Mouse (Mus musculus): ENCODE results near the gene Phldb2. TPM values are rescaled to one million over a fixed set of nuclear protein-coding genes. Genes with fewer than 3 reads are reported as not detected.

The Phldb2 gene
- polyA plus RNA-seq, 1 experiment, result 33.0 TPM

DNA sequence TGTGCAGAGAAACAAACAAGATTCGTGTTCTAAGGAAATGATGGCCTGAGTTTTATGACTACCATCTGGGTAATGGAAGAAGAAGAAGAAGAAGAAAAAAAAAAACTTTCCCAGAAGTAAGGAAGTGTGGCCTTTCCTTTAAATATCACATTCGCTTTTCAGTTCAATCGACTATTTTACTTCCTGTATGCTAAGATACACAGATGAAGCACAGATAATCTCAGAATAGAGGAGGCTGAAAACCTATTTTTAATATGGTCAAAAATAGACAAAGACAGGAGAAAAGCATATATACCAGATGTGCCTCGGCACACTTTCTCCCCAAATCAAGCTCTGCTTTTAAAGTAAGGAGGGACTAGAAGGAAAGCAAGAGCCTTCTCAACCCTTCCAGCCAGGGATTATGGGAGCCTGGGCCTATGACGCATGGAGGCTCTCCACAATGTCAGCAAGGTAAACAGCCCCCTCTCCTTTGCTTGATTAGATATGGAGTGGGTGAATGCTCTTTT lies 158.2 kb downstream of the Phldb2 start:
- H3K79me3 ChIP-seq (ENCODE audit: low read depth), result no peaks in the 10 kb centered on the region
- no peaks in the 10 kb centered on the region for H3K79me2 ChIP-seq (ENCODE audit: control insufficient read depth, insufficient read depth)
- H3K36me3 ChIP-seq (ENCODE audit: control insufficient read depth, insufficient read depth), result peaks cover 51% of the 10 kb centered on the region
- H3K27me3 ChIP-seq (ENCODE audit: control insufficient read depth, insufficient read depth, insufficient read length), result no peaks in the 10 kb centered on the region
- H3ac ChIP-seq (ENCODE audit: control insufficient read depth, insufficient read length, low read depth), result no peak overlapping the region
- no peak overlapping the region for H3K4me3 ChIP-seq (ENCODE audit: insufficient read depth, poor library complexity, severe bottlenecking)
- TF ChIP-seq MYOD1 (IDR thresholded peaks at IDR 0.05; ENCODE audit: control insufficient read depth, insufficient read length, low read depth) (no peak), MAX (IDR thresholded peaks at IDR 0.05) (no peak), FOSL1 (IDR thresholded peaks at IDR 0.05; ENCODE audit: insufficient read depth, low read length, poor library complexity, severe bottlenecking) (no peak), USF1 (IDR thresholded peaks at IDR 0.05; ENCODE audit: low read depth) (no peak), CTCF (IDR thresholded peaks at IDR 0.05; ENCODE audit: control insufficient read depth, insufficient read depth, insufficient read length) (no peak), CEBPB (IDR thresholded peaks at IDR 0.05; ENCODE audit: low read depth) (no peak), MYOG (IDR thresholded peaks at IDR 0.05; ENCODE audit: control insufficient read depth, extremely low read depth, insufficient read length) (no peak)

DNA sequence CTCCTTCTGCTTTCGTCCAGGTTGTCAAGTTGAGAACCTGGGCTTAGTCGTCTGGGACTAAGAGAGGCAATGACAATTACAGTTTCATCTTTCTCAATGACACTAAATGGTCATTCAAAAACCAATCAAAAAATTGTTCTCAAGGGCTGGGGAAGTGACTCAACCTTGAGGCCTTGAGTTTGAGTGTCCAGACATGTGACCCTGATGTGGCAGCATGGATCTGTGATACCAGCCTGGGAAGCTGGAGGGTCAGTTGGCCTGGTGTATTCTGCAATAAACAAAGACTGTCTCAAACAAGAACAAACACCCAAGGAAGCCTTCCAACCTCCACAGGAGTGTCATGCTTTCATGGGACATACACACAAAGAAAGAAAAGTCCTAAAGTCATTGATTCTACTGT lies 160.6 kb downstream of the Phldb2 start:
- Histone ChIP-seq H3ac (ENCODE audit: control insufficient read depth, insufficient read length, low read depth) (no peak overlapping the region), H3K79me2 (ENCODE audit: control insufficient read depth, insufficient read depth) (no peaks in the 10 kb centered on the region), H3K36me3 (ENCODE audit: control insufficient read depth, insufficient read depth) (peaks cover 54% of the 10 kb centered on the region), H3K79me3 (ENCODE audit: low read depth) (no peaks in the 10 kb centered on the region), H3K27me3 (ENCODE audit: control insufficient read depth, insufficient read depth, insufficient read length) (no peaks in the 10 kb centered on the region), H3K4me3 (ENCODE audit: insufficient read depth, poor library complexity, severe bottlenecking) (no peak overlapping the region)
- no peak for TF ChIP-seq MYOD1 (IDR thresholded peaks at IDR 0.05; ENCODE audit: control insufficient read depth, insufficient read length, low read depth)

DNA sequence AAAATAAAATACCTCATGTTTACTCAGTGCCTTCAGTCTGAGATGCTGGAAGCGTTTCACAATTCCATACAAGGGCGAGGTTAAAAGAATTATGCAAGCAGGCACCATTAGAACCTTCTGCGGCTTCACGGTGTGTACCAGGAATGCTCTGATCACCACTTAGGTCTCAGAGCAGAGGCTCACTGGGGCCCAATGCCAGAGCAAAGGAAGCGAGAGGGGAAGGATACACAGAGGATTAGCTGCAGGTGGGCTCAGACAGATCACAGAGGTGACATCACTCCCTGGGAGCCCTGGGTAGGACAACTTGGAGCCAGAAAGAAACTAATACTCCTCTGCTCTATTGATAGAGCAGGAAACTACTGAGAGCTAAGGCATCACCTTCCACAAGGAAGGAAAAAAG lies 162.1 kb downstream of the Phldb2 start:
- Histone ChIP-seq H3K36me3 (ENCODE audit: control insufficient read depth, insufficient read depth) (peaks cover 67% of the 10 kb centered on the region), H3K4me3 (ENCODE audit: insufficient read depth, poor library complexity, severe bottlenecking) (no peak overlapping the region)
- TF ChIP-seq CTCF (IDR thresholded peaks at IDR 0.05; ENCODE audit: control insufficient read depth, insufficient read depth, insufficient read length), result no peak
- TF ChIP-seq CEBPB (IDR thresholded peaks at IDR 0.05; ENCODE audit: low read depth), result no peak
- no peak for TF ChIP-seq MYOD1 (IDR thresholded peaks at IDR 0.05; ENCODE audit: control insufficient read depth, insufficient read length, low read depth)
- TF ChIP-seq MAX (IDR thresholded peaks at IDR 0.05), result no peak
- no peak for TF ChIP-seq FOSL1 (IDR thresholded peaks at IDR 0.05; ENCODE audit: insufficient read depth, low read length, poor library complexity, severe bottlenecking)
- TF ChIP-seq MYOG (IDR thresholded peaks at IDR 0.05; ENCODE audit: control insufficient read depth, extremely low read depth, insufficient read length), result no peak
- no peak for TF ChIP-seq USF1 (IDR thresholded peaks at IDR 0.05; ENCODE audit: low read depth)

DNA sequence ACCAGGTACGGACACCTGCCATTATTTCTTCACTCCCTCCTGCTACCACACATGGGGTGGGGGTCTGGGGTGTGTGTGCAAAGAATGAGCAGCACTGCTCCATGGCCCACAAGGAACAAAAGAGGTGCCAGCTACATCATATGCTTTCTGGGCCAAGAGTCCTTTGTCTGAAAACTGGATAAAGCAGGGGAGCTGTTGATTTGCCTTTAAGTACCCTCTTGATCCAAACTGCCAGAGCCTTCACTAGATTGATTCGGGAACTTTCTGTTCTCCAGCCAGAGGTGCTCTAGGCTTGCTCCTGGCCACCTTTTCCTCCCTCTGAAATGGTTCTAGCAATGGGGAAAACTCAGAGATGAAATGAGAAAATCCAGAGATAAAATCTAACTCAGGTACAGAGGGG lies 164.1 kb downstream of the Phldb2 start:
- Histone ChIP-seq H3K36me3 (ENCODE audit: control insufficient read depth, insufficient read depth) (peaks cover 56% of the 10 kb centered on the region), H3K79me3 (ENCODE audit: low read depth) (no peaks in the 10 kb centered on the region), H3K27me3 (ENCODE audit: control insufficient read depth, insufficient read depth, insufficient read length) (no peaks in the 10 kb centered on the region), H3K4me3 (ENCODE audit: insufficient read depth, poor library complexity, severe bottlenecking) (no peak overlapping the region), H3K79me2 (ENCODE audit: control insufficient read depth, insufficient read depth) (no peaks in the 10 kb centered on the region), H3ac (ENCODE audit: control insufficient read depth, insufficient read length, low read depth) (no peak overlapping the region)
- TF ChIP-seq FOSL1 (IDR thresholded peaks at IDR 0.05; ENCODE audit: insufficient read depth, low read length, poor library complexity, severe bottlenecking), result no peak
- TF ChIP-seq CTCF (IDR thresholded peaks at IDR 0.05; ENCODE audit: control insufficient read depth, insufficient read depth, insufficient read length), result no peak
- TF ChIP-seq CEBPB (IDR thresholded peaks at IDR 0.05; ENCODE audit: low read depth), result no peak
- TF ChIP-seq MAX (IDR thresholded peaks at IDR 0.05), result no peak
- TF ChIP-seq MYOG (IDR thresholded peaks at IDR 0.05; ENCODE audit: control insufficient read depth, extremely low read depth, insufficient read length), result no peak
- no peak for TF ChIP-seq USF1 (IDR thresholded peaks at IDR 0.05; ENCODE audit: low read depth)
- TF ChIP-seq MYOD1 (IDR thresholded peaks at IDR 0.05; ENCODE audit: control insufficient read depth, insufficient read length, low read depth), result no peak

More for the DNA sequence above, 162.1 kb downstream of the Phldb2 start:
- no peak overlapping the region for H3ac ChIP-seq (ENCODE audit: control insufficient read depth, insufficient read length, low read depth)
- H3K27me3 ChIP-seq (ENCODE audit: control insufficient read depth, insufficient read depth, insufficient read length), result no peaks in the 10 kb centered on the region
- H3K79me2 ChIP-seq (ENCODE audit: control insufficient read depth, insufficient read depth), result no peaks in the 10 kb centered on the region
- H3K79me3 ChIP-seq (ENCODE audit: low read depth), result no peaks in the 10 kb centered on the region

DNA sequence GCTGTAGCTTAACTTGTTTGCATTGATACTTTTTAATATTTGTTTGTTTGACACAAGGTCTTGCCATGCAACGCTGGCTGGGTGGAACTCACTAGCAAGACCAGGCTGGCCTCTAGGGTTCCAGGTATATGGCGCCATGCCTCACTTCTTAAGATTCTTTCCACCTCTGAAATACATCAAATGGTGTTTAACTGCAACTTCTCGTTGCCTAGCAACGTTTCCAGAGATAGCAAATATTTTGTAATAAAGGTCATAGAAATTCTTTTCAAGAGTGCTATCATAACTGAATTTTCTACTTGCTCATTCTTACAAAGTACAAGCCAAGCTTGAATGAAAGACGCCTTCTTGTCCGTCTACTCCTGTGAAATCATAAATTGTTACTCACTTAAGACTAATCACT lies 165.7 kb downstream of the Phldb2 start:
- no peaks in the 10 kb centered on the region for H3K79me2 ChIP-seq (ENCODE audit: control insufficient read depth, insufficient read depth)

DNA sequence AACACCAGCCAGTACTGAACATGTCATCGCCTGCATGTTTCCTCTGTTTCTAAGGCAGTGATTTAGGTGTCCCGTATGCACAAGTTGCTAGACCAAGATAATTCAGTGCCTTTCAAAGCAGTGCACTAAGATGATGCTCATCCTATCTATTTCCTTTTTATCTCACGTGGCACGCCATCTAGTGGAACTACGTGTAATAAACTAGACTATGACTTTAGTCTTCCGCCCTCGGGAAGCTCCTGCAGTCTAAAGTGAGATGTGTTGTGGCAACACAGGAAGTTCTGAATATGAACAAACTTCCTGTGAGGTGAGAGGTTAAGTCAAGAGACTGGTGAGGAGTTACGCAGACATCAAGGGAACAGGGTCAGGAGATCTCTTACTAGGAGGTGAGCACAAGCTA lies 166.8 kb downstream of the Phldb2 start:
- Histone ChIP-seq H3K4me3 (ENCODE audit: insufficient read depth, poor library complexity, severe bottlenecking) (no peak overlapping the region), H3K79me2 (ENCODE audit: control insufficient read depth, insufficient read depth) (no peaks in the 10 kb centered on the region), H3K27me3 (ENCODE audit: control insufficient read depth, insufficient read depth, insufficient read length) (no peaks in the 10 kb centered on the region), H3K79me3 (ENCODE audit: low read depth) (no peaks in the 10 kb centered on the region), H3K36me3 (ENCODE audit: control insufficient read depth, insufficient read depth) (peaks cover 46% of the 10 kb centered on the region), H3ac (ENCODE audit: control insufficient read depth, insufficient read length, low read depth) (no peak overlapping the region)
- no peak for TF ChIP-seq CTCF (IDR thresholded peaks at IDR 0.05; ENCODE audit: control insufficient read depth, insufficient read depth, insufficient read length)
- no peak for TF ChIP-seq FOSL1 (IDR thresholded peaks at IDR 0.05; ENCODE audit: insufficient read depth, low read length, poor library complexity, severe bottlenecking)
- TF ChIP-seq MAX (IDR thresholded peaks at IDR 0.05), result no peak
- no peak for TF ChIP-seq USF1 (IDR thresholded peaks at IDR 0.05; ENCODE audit: low read depth)
- no peak for TF ChIP-seq MYOD1 (IDR thresholded peaks at IDR 0.05; ENCODE audit: control insufficient read depth, insufficient read length, low read depth)

More for the DNA sequence above, 165.7 kb downstream of the Phldb2 start:
- TF ChIP-seq USF1 (IDR thresholded peaks at IDR 0.05; ENCODE audit: low read depth) (no peak), MYOD1 (IDR thresholded peaks at IDR 0.05; ENCODE audit: control insufficient read depth, insufficient read length, low read depth) (no peak), FOSL1 (IDR thresholded peaks at IDR 0.05; ENCODE audit: insufficient read depth, low read length, poor library complexity, severe bottlenecking) (no peak), CEBPB (IDR thresholded peaks at IDR 0.05; ENCODE audit: low read depth) (no peak), CTCF (IDR thresholded peaks at IDR 0.05; ENCODE audit: control insufficient read depth, insufficient read depth, insufficient read length) (no peak), MAX (IDR thresholded peaks at IDR 0.05) (no peak), MYOG (IDR thresholded peaks at IDR 0.05; ENCODE audit: control insufficient read depth, extremely low read depth, insufficient read length) (no peak)
- no peak overlapping the region for H3K4me3 ChIP-seq (ENCODE audit: insufficient read depth, poor library complexity, severe bottlenecking)
- no peaks in the 10 kb centered on the region for H3K27me3 ChIP-seq (ENCODE audit: control insufficient read depth, insufficient read depth, insufficient read length)
- no peak overlapping the region for H3ac ChIP-seq (ENCODE audit: control insufficient read depth, insufficient read length, low read depth)
- peaks cover 49% of the 10 kb centered on the region for H3K36me3 ChIP-seq (ENCODE audit: control insufficient read depth, insufficient read depth)
- no peaks in the 10 kb centered on the region for H3K79me3 ChIP-seq (ENCODE audit: low read depth)
